Mouse (Mus musculus): ENCODE measurements at regions not wholly inside any gene's neighbourhood (a gene's known extent, or its start where the extent isn't known, plus 50 kb on each side); places are given as distances from the start of the nearest gene placed in this dataset.

DNA sequence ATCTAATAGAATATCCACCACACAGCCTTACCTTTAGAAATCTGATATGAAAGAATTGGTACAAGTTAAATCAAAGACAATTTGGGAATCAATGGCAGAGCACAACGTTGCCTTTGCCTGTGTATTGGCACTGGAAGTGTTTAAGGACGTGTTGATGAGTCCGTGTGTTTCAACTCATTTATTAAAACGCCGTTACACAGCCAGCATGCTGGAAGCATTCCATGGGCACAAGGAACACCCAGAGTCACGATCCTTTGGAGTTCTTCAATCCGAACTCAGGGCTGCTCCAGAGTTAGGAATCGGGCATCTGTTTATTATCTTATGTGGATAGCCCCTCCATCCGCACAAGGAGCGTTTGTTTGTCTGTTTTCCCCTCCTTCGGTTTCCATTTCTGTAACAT lies 244.2 kb downstream of the Hs3st3b1 start:
- no peaks in the 10 kb centered on the region for H3K4me1 ChIP-seq (ENCODE audit: control insufficient read depth, insufficient read depth, low read length)
- TF ChIP-seq POLR2A (IDR thresholded peaks at IDR 0.05; ENCODE audit: borderline replicate concordance, extremely low read depth, insufficient read depth, insufficient read length) = no peak
- no peaks in the 10 kb centered on the region for H3K27me3 ChIP-seq (ENCODE audit: control insufficient read depth, insufficient read depth, low read length)
- no peak overlapping the region for H3K4me2 ChIP-seq (replicated peaks; ENCODE audit: low read depth, low read length, severe bottlenecking)
- ATAC-seq (ENCODE audit: low FRiP score, low read depth) (no peak), DNase-seq (ENCODE audit: low spot score) (no peak)
- no peaks in the 10 kb centered on the region for H3K36me3 ChIP-seq (ENCODE audit: control insufficient read depth, insufficient read depth, low read length)
- H3K4me3 ChIP-seq (replicated peaks; ENCODE audit: low read length) = no peak overlapping the region
- H3K9ac ChIP-seq (ENCODE audit: low read depth, low read length, severe bottlenecking) = no peak overlapping the region
- WGBS = 69% methylated on average over 11 of the region's 11 CpGs
- H3K27ac ChIP-seq (replicated peaks; ENCODE audit: low read depth, low read length) = no peak overlapping the region
- no peaks in the 10 kb centered on the region for H3K9me3 ChIP-seq (ENCODE audit: control insufficient read depth, low read length)

GRCm38 (mm10) chr11:63678382-63678905 lies 243.6 kb downstream of the Hs3st3b1 start:
- no peak for TF ChIP-seq POLR2A (IDR thresholded peaks at IDR 0.05; ENCODE audit: borderline replicate concordance, extremely low read depth, insufficient read depth, insufficient read length)
- WGBS = 67% methylated on average over 17 of the region's 17 CpGs
- no peak for DNase-seq (ENCODE audit: low spot score)

GRCm38 (mm10) chr11:63679491-63679890 lies 242.6 kb downstream of the Hs3st3b1 start:
- Histone ChIP-seq H3K4me2 (replicated peaks; ENCODE audit: low read depth, low read length, severe bottlenecking) (no peak overlapping the region), H3K4me3 (replicated peaks; ENCODE audit: low read length) (no peak overlapping the region), H3K4me1 (ENCODE audit: control insufficient read depth, insufficient read depth, low read length) (no peaks in the 10 kb centered on the region), H3K27me3 (ENCODE audit: control insufficient read depth, insufficient read depth, low read length) (no peaks in the 10 kb centered on the region), H3K36me3 (ENCODE audit: control insufficient read depth, insufficient read depth, low read length) (no peaks in the 10 kb centered on the region), H3K9me3 (ENCODE audit: control insufficient read depth, low read length) (no peaks in the 10 kb centered on the region), H3K9ac (ENCODE audit: low read depth, low read length, severe bottlenecking) (no peak overlapping the region), H3K27ac (replicated peaks; ENCODE audit: low read depth, low read length) (no peak overlapping the region)
- 70% methylated on average over 4 of the region's 4 CpGs for WGBS
- DNase-seq (ENCODE audit: low spot score) (no peak), ATAC-seq (ENCODE audit: low FRiP score, low read depth) (no peak)
- TF ChIP-seq POLR2A (IDR thresholded peaks at IDR 0.05; ENCODE audit: borderline replicate concordance, extremely low read depth, insufficient read depth, insufficient read length) = no peak

More at GRCm38 (mm10) chr11:63678382-63678905, 243.6 kb downstream of the Hs3st3b1 start:
- Histone ChIP-seq H3K9me3 (ENCODE audit: control insufficient read depth, low read length) (no peaks in the 10 kb centered on the region), H3K27ac (replicated peaks; ENCODE audit: low read depth, low read length) (no peak overlapping the region), H3K4me2 (replicated peaks; ENCODE audit: low read depth, low read length, severe bottlenecking) (no peak overlapping the region), H3K36me3 (ENCODE audit: control insufficient read depth, insufficient read depth, low read length) (no peaks in the 10 kb centered on the region), H3K4me1 (ENCODE audit: control insufficient read depth, insufficient read depth, low read length) (no peaks in the 10 kb centered on the region), H3K4me3 (replicated peaks; ENCODE audit: low read length) (no peak overlapping the region), H3K9ac (ENCODE audit: low read depth, low read length, severe bottlenecking) (no peak overlapping the region), H3K27me3 (ENCODE audit: control insufficient read depth, insufficient read depth, low read length) (no peaks in the 10 kb centered on the region)
- no peak for ATAC-seq (ENCODE audit: low FRiP score, low read depth)

DNA sequence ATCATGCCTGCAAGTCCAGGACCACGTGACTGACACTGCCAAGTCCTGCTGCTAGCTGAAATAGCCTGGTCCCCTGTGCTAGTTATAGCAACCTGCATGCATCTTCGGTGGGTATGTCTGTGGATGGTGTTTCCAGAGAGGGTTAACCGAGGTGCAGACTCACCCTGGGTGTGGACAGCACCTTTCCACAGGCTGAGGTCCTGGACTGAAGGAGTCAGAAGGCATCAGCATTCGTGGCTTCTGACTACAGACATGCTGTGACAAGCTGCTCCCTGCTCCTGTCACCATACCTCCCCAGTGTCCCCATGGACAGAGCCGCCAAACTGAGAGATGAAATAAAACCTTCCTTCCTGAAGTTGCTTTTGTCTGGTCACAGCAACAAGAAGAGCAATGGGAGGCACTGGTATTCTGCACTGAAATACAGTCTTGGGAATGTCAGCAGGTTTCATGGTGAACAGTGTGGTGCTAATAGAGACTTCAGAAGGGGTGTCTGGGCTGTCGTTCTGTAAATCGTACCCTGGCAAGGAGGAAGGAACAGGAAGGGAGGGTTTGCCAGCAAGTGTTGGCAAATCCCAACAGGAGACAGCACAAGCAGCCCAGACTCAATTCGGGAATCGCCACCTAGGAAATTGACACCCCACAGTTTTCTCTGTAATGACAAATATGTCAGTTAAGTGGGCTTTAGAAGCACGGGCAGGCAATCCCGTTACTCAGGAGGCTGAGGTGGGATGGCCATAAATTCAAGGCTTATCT lies 237.7 kb downstream of the Hs3st3b1 start:
- Histone ChIP-seq H3K9me3 (ENCODE audit: control insufficient read depth, low read length) (no peaks in the 10 kb centered on the region), H3K27ac (replicated peaks; ENCODE audit: low read depth, low read length) (no peak overlapping the region), H3K27me3 (ENCODE audit: control insufficient read depth, insufficient read depth, low read length) (no peaks in the 10 kb centered on the region), H3K4me1 (ENCODE audit: control insufficient read depth, insufficient read depth, low read length) (no peaks in the 10 kb centered on the region), H3K9ac (ENCODE audit: low read depth, low read length, severe bottlenecking) (no peak overlapping the region), H3K36me3 (ENCODE audit: control insufficient read depth, insufficient read depth, low read length) (no peaks in the 10 kb centered on the region), H3K4me2 (replicated peaks; ENCODE audit: low read depth, low read length, severe bottlenecking) (no peak overlapping the region), H3K4me3 (replicated peaks; ENCODE audit: low read length) (no peak overlapping the region)
- no peak for TF ChIP-seq POLR2A (IDR thresholded peaks at IDR 0.05; ENCODE audit: borderline replicate concordance, extremely low read depth, insufficient read depth, insufficient read length)
- no peak for DNase-seq (ENCODE audit: low spot score)
- WGBS = 48% methylated on average over 11 of the region's 11 CpGs
- no peak for ATAC-seq (ENCODE audit: low FRiP score, low read depth)

DNA sequence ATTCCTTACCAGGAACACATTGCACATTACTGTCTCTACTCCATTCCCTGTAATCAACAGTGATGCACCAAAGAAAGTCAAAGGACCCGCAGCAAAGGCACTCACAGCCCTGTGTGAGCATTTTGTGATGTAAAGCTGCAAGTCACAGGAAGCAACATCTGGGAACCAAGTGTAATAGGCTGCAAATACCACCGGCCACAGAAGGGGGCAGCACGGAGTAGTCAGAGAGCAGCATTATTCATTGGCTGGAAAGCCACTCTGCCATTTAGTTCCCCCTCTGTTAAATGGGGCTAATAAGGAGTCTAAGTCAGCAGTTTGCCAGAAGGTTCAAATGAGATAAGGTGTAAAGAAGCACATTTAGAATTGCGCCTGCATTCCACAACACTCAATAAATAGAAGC lies 231.0 kb downstream of the Hs3st3b1 start:
- Histone ChIP-seq H3K9ac (ENCODE audit: low read depth, low read length, severe bottlenecking) (no peak overlapping the region), H3K27ac (replicated peaks; ENCODE audit: low read depth, low read length) (no peak overlapping the region), H3K4me1 (ENCODE audit: control insufficient read depth, insufficient read depth, low read length) (0 out of 2 replicates have a peak, but pooled peaks cover 5% of the 10 kb centered on the region), H3K4me3 (replicated peaks; ENCODE audit: low read length) (no peak overlapping the region), H3K27me3 (ENCODE audit: control insufficient read depth, insufficient read depth, low read length) (no peaks in the 10 kb centered on the region), H3K4me2 (replicated peaks; ENCODE audit: low read depth, low read length, severe bottlenecking) (no peak overlapping the region), H3K9me3 (ENCODE audit: control insufficient read depth, low read length) (no peaks in the 10 kb centered on the region), H3K36me3 (ENCODE audit: control insufficient read depth, insufficient read depth, low read length) (no peaks in the 10 kb centered on the region)
- WGBS = 39% methylated on average over 4 of the region's 4 CpGs
- ATAC-seq (ENCODE audit: low FRiP score, low read depth) (no peak), DNase-seq (ENCODE audit: low spot score) (no peak)
- TF ChIP-seq POLR2A (IDR thresholded peaks at IDR 0.05; ENCODE audit: borderline replicate concordance, extremely low read depth, insufficient read depth, insufficient read length) = no peak

Measured in limb, embryonic 14.5 days (tissue).